Mouse (Mus musculus) cortical plate, adult 2 months (tissue): Measurements from ENCODE around the gene Stim1. TPM values are rescaled to one million over a fixed set of nuclear protein-coding genes. Genes with fewer than 3 reads are reported as not detected.

Experiments used
- H3K27ac ChIP-seq: fragments of 200-500 bp; 2 replicates; pipeline ENCODE4 v1.5.1; 2012; ENCODE audit warnings: low read length, control low read depth, inconsistent platforms; ENCODE audit not compliant: insufficient read depth
- H3K4me1 ChIP-seq: fragments of 200-500 bp; 2 replicates; pipeline ENCODE4 v1.6.1; 2011; ENCODE audit warnings: low read length; ENCODE audit not compliant: control insufficient read depth, insufficient read depth
- H3K4me3 ChIP-seq: fragments of 200-500 bp; 2 replicates; pipeline ENCODE4 v1.5.1; 2011; ENCODE audit warnings: mild to moderate bottlenecking, low read length, control low read depth; ENCODE audit not compliant: insufficient read depth
- CTCF ChIP-seq: fragments of 200-500 bp; IDR thresholded peaks from 2 replicates; pipeline ENCODE4 v1.5.1; 2011; ENCODE audit warnings: mild to moderate bottlenecking, control low read depth, low read length; ENCODE audit not compliant: insufficient read depth; ENCODE audit errors: extremely low read depth
- POLR2A ChIP-seq: fragments of 200-500 bp; IDR thresholded peaks from 2 replicates; pipeline ENCODE4 v1.6.1; 2011; ENCODE audit warnings: mild to moderate bottlenecking, low read length, control low read depth; ENCODE audit not compliant: insufficient read depth; ENCODE audit errors: extremely low read depth
- polyA plus RNA-seq: library from polyadenylated mRNA; depleted of rRNA; stranded (reverse); fragments of >200 nt; gene quantifications from 2 replicates; pipeline ENCODE4 v1.2.3, GENCODE M21; 2012

Stim1 gene
- polyA plus RNA-seq, 1 experiment, result 75.4 TPM

DNA sequence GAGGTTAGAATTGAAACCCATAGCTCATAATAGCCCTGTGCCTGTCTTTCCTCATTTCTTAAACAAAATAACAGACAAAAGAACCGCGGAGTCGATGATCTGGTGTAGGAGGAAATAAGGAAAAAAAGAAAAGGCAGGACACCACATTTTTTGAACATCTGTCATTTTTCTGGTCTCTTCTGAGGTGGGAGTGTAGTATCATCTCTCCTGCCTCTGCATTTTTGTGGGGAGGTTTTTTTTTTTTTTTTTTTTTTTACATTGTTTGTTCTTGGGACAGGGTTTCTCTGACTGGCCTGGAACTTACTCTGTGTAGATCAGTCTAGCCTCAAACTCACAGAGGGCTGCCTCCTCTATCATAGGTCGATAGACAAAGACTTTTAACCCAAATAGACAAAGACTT lies 174.8 kb downstream of the Stim1 start:
- Histone ChIP-seq H3K27ac (no peak overlapping the region), H3K4me1 (no peaks in the 10 kb centered on the region), H3K4me3 (peak overlapping the region; percentile 53; the same call in 1 of the 2 replicates)
- TF ChIP-seq POLR2A, result no peak
- no peak for TF ChIP-seq CTCF

DNA sequence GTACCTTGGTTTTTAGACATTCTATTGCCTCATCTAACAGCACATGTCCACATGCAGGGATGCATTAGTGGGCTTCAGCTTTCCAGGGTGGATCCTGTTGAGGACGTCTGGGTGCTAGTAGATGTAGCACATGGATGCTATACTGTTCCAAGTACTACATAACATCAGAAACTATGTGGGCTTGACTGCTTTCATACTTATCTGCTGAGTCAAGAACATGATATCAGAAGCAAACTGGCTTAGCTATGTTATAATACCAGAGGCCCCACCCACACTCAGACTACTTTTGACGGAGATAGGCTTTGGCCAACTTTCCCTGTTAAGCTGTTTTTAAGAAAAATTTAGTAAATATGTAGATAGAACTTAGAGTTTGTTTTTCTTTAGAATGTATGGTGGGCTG lies 176.7 kb downstream of the Stim1 start:
- no peak overlapping the region for H3K27ac ChIP-seq
- H3K4me1 ChIP-seq, result no peaks in the 10 kb centered on the region
- no peak for TF ChIP-seq CTCF
- no peak for TF ChIP-seq POLR2A
- H3K4me3 ChIP-seq, result no peak overlapping the region

DNA sequence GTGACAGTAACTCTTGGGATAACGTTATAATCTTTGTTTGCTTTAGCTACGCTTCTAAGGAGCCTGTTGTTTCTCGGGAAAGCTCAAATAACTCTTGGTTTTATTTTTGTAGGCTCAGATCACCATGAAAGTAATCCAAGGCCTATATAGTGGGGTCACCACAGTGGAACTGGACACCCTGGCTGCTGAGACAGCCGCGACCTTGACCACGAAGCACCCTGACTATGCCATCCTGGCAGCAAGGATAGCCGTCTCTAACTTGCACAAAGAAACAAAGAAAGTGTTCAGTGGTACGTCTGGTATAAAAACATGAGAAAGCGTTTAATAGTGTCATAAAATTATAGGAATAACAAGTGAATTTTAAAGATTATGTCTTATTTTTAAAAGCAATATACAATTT lies 178.8 kb downstream of the Stim1 start:
- no peaks in the 10 kb centered on the region for H3K4me1 ChIP-seq
- no peak overlapping the region for H3K27ac ChIP-seq
- H3K4me3 ChIP-seq, result no peak overlapping the region
- TF ChIP-seq POLR2A, result no peak
- TF ChIP-seq CTCF, result no peak

DNA sequence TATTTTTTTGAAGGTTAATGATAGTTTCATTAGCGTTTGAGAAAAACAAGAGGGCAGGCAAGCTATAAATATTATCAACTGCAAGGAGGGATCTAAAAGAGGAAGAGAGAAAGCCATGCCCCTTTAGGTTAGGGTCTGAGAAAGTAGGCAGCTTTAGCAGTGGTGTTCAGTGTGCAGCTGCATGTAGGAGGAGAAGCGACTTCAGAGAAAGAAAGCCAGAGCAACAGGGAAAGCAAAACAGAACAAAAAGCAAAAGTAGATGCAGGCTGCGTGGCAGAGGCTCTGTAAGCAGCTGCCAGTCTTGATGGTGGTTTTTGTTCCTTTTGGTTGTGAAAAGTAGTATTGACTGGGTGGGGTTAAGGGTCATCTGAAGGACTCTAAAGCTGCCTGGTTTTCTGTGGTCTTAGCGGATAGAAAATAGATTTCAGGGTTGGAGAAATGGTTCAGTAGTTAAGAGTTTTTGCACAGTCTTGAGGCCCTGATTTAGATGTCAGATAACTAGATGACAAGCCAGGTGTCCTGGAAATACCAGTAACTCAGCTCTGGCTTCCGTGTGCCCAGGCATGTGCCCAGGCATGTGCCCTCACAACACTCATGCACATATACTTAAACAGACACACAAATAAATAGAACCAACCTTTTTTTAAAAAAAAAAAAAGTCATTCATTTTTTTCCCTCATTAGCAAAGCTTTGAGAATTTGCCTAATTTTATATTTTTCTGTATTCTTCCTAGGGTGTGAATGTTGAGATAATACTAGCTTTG lies 191.2 kb downstream of the Stim1 start:
- no peak for TF ChIP-seq POLR2A
- TF ChIP-seq CTCF, result no peak
- Histone ChIP-seq H3K27ac (no peak overlapping the region), H3K4me1 (no peaks in the 10 kb centered on the region), H3K4me3 (no peak overlapping the region)

DNA sequence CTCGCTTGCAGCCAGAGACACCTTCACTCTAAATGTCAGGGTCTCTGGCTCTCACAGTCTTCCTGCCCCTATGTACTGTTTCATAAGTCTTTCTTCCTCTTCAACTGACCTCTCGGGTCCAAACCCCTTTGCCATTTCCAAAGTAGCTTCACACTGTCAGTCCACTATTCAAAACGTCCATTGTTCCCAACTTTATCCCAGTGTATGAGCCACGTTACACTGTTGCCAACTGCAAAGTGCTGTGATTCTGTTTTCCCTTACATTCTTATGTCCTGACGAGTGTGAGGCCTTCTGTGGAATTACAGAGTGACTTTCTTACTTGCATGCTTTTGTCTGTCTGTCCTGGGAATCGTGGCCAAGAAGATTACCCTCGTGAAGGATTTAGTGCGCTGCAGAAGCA lies 200.0 kb downstream of the Stim1 start:
- no peak overlapping the region for H3K27ac ChIP-seq
- no peak overlapping the region for H3K4me3 ChIP-seq
- TF ChIP-seq CTCF (no peak), POLR2A (no peak)
- no peaks in the 10 kb centered on the region for H3K4me1 ChIP-seq

DNA sequence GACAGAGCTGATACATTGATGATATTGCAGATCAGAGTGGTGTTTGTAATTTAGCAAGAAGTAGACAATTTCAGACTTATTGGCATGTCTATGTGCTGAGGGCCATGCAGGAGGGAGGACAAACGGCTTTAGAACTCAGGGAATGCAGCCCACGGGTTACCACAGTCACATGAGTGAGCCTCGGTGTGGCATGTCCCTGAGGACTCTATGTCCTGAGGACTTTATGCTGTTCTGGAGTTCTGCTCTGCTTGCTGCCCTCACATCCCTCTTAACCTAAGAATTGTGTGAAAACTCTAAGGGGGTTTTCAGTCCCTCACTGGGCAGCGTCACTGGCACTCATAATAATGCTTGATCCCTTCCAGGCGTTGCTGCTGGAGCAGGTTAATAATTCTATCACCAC lies 205.1 kb downstream of the Stim1 start:
- H3K4me1 ChIP-seq, result no peaks in the 10 kb centered on the region
- no peak overlapping the region for H3K4me3 ChIP-seq
- H3K27ac ChIP-seq, result no peak overlapping the region
- TF ChIP-seq CTCF (no peak), POLR2A (no peak)

DNA sequence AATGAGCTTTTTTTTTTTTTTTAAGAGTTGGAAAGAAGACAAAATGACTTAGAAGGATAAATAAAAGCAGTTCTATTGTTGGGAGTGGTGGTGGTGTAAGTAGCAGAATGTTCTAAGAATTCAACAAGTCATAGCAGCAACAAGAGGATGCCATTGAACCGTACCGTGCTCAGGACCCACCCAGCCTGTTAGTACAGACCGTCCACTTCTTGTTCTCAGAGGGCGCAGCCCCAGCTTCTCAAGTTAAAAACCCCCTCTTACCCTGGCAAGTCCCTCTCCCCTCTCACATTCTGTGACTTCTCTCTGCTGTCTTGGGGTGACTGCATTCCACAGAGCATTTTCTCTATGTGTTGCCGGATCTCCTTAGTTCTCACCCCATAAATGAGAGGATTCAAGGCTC lies 209.0 kb downstream of the Stim1 start:
- Histone ChIP-seq H3K4me1 (no peaks in the 10 kb centered on the region), H3K4me3 (no peak overlapping the region), H3K27ac (no peak overlapping the region)
- TF ChIP-seq POLR2A (no peak), CTCF (no peak)

DNA sequence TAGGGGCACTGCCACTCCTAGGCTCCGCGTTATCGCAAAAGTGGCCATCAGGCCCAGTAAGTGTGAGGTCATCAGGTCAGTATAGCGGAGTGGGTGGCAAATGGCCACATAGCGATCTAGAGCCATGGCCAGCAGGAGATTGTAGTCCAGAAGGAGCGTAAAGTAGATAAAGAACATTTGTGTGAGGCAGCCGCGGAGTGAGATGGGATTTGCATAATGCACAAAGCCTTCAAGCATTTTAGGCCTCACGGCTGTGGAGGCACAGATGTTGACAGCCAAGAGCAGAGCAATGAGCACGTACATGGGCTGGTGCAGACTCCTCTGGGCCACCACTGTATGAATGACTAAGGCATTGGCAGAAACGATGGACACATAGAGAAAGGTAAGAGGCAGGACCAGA lies 209.8 kb downstream of the Stim1 start:
- no peak overlapping the region for H3K4me3 ChIP-seq
- H3K27ac ChIP-seq, result no peak overlapping the region
- H3K4me1 ChIP-seq, result no peaks in the 10 kb centered on the region
- TF ChIP-seq POLR2A, result no peak
- no peak for TF ChIP-seq CTCF

DNA sequence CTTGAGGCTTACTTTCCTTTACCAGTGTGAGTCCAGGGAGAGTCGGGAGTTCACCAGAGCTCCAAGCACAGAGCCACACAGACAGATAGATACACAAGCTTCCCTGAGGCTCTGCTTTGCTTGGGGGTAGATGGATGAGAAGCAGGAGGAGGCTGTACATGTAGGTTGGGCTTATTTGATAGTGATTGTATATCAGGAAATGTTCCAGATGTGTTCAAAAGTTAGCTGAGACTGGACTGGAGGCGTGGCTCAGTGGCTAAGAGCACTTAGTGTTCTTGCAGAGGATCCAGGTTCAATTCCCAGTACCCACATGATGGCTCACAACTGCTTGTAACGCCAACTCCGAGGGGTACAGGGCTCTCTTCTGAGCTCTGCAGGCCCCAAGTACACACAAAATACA lies 210.8 kb downstream of the Stim1 start:
- Histone ChIP-seq H3K4me1 (no peaks in the 10 kb centered on the region), H3K27ac (no peak overlapping the region), H3K4me3 (no peak overlapping the region)
- TF ChIP-seq CTCF, result no peak

DNA sequence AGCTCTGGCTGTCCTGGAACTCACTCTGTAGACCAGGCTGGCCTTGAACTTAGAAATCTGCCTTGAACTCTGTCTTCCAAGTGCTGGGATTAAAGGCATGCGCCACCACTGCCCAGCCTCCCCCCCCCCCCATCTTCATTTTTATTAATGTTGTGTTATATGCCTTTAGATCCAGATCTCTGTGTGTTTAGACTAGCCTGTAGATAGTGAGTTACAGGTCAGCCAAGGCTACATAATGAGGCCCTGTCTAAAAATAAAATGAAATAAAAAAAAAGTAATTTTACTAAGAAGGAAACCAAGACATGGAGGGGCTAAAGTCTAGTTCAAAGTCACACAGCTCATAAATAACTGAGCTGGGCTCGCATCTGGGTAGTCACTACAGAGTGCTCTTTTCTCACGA lies 211.3 kb downstream of the Stim1 start:
- TF ChIP-seq POLR2A (no peak), CTCF (no peak)
- Histone ChIP-seq H3K27ac (no peak overlapping the region), H3K4me3 (no peak overlapping the region)

More for the DNA sequence above, 211.3 kb downstream of the Stim1 start:
- H3K4me1 ChIP-seq, result no peaks in the 10 kb centered on the region
